Mouse (Mus musculus) midbrain, embryonic 12.5 days (tissue): Measurements from ENCODE around the gene Anks1b. TPM values are rescaled to one million over a fixed set of nuclear protein-coding genes. Genes with fewer than 3 reads are reported as not detected.

Experiments used
- polyA plus RNA-seq: library from polyadenylated mRNA; unstranded; fragments of >200 nt; fragmentation: Nextera tagmentation; extraction: Ambion mirVana; gene quantifications from 2 replicates; pipeline ENCODE4 v1.2.1, GENCODE M21; 2016

The Anks1b gene
- polyA plus RNA-seq, 1 experiment from 2014 or later: 11.9 TPM

Other genes with a start within 250 kb of the Anks1b start
- gene Scyl2, start 187.2 kb upstream of the Anks1b start, polyA plus RNA-seq: 13.5 and 13.9 TPM in 2 replicates
- 41.6 and 43.7 TPM in 2 replicates for gene Actr6, start 141.2 kb upstream of the Anks1b start, polyA plus RNA-seq
- 32.8 and 33.0 TPM in 2 replicates for gene Uhrf1bp1l, start 128.5 kb upstream of the Anks1b start, polyA plus RNA-seq